Comparison of ENCODE assay signal across 8 mouse cellular contexts in the genomic region with DNA sequence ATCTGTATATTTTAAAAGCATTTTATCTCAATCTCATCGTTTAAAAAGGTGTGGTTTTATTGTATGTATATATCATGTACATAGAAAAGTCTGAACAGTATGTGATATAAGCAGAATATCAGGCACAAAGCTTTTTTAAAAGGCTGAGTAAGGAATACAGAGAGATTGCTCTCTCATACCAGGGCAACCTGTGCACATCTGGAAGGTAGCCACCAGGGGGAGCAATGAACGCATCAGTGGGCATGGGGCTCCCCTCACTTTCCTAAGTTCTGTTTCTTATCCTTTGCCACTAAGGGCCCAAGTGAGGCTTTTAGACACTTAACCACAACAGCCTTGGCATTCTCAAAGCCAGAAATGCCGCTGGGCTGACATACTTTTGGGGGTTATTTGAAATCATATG.
A peak's percentile ranks its signal among the peaks of the same experiment; 100 is the strongest.
DNase-seq lines count a peak whose midpoint lies in the region; ATAC-seq and TF ChIP-seq lines count a peak whose summit lies in the region.

No protein-coding gene starts in this region.

- peak; percentile 68 for DNase-seq in G1E (ENCODE audit: low spot score)
- DNase-seq in adrenal gland, postnatal 14 days, result peak; percentile 87
- DNase-seq in heart, postnatal 0 days (ENCODE audit: low spot score), result peak; percentile 81
- DNase-seq in layer of hippocampus, adult 11-12 months (ENCODE audit: low spot score), result peak; percentile 61
- DNase-seq in lung, postnatal 0 days (ENCODE audit: low spot score), result peak; percentile 89
- DNase-seq in right cerebral cortex, postnatal 14 days, result peak; percentile 58

- peaks cover 24% of the 10 kb centered on the region for H3K27me3 ChIP-seq in G1E (ENCODE audit: insufficient read depth, low read length)
- H3K27me3 ChIP-seq in embryonic facial prominence, embryonic 15.5 days, result no peaks in the 10 kb centered on the region
- no peaks in the 10 kb centered on the region for H3K27me3 ChIP-seq in heart, postnatal 0 days (ENCODE audit: control insufficient read depth, insufficient read depth, low read length)
- H3K27me3 ChIP-seq in lung, postnatal 0 days (replicated peaks; ENCODE audit: insufficient read depth, low read length), result no peaks in the 10 kb centered on the region

- 0 out of 2 replicates have a peak, but pooled peaks cover 2% of the 10 kb centered on the region for H3K4me1 ChIP-seq in G1E (ENCODE audit: insufficient read depth, low read depth, low read length)
- peaks cover 10% of the 10 kb centered on the region for H3K4me1 ChIP-seq in embryonic facial prominence, embryonic 15.5 days
- H3K4me1 ChIP-seq in heart, postnatal 0 days (ENCODE audit: control insufficient read depth, insufficient read depth), result no peaks in the 10 kb centered on the region
- peaks cover 7% of the 10 kb centered on the region for H3K4me1 ChIP-seq in lung, postnatal 0 days (ENCODE audit: insufficient read depth, low read depth, low read length)

- no peak overlapping the region for H3K9ac ChIP-seq in embryonic facial prominence, embryonic 15.5 days
- no peak overlapping the region for H3K9ac ChIP-seq in heart, postnatal 0 days (replicated peaks; ENCODE audit: low read depth, low read length)
- no peak overlapping the region for H3K9ac ChIP-seq in lung, postnatal 0 days (replicated peaks; ENCODE audit: low read depth)

- WGBS in embryonic facial prominence, embryonic 15.5 days, result 17% methylated on average over 3 of the region's 3 CpGs
- WGBS in heart, postnatal 0 days, result 14% methylated on average over 3 of the region's 3 CpGs
- 17% methylated on average over 3 of the region's 3 CpGs for WGBS in lung, postnatal 0 days

- TF ChIP-seq CTCF in G1E (IDR thresholded peaks at IDR 0.05; ENCODE audit: low read depth, low read length), result peak; percentile 90
- TF ChIP-seq CTCF in heart, postnatal 0 days (IDR thresholded peaks at IDR 0.05; ENCODE audit: low read depth), result peak; percentile 90
- peak; percentile 95 for TF ChIP-seq CTCF in lung, postnatal 0 days (IDR thresholded peaks at IDR 0.05)

- H3K36me3 ChIP-seq in G1E (replicated peaks), result no peaks in the 10 kb centered on the region
- H3K36me3 ChIP-seq in embryonic facial prominence, embryonic 15.5 days, result peaks cover 44% of the 10 kb centered on the region
- H3K36me3 ChIP-seq in heart, postnatal 0 days (replicated peaks; ENCODE audit: control insufficient read depth, insufficient read depth, low read length), result peaks cover 44% of the 10 kb centered on the region
- peaks cover 16% of the 10 kb centered on the region; the same call in 1 of the 2 replicates for H3K36me3 ChIP-seq in lung, postnatal 0 days (ENCODE audit: insufficient read depth, low read length)

- TF ChIP-seq EP300 in heart, postnatal 0 days (IDR thresholded peaks at IDR 0.05; ENCODE audit: low read depth), result no peak
- TF ChIP-seq EP300 in lung, postnatal 0 days (IDR thresholded peaks at IDR 0.05), result no peak

- H3K9me3 ChIP-seq in G1E (replicated peaks), result no peaks in the 10 kb centered on the region
- no peaks in the 10 kb centered on the region for H3K9me3 ChIP-seq in embryonic facial prominence, embryonic 15.5 days (replicated peaks)
- H3K9me3 ChIP-seq in heart, postnatal 0 days (replicated peaks; ENCODE audit: control insufficient read depth, low read length), result no peaks in the 10 kb centered on the region
- H3K9me3 ChIP-seq in lung, postnatal 0 days (ENCODE audit: low read length), result no peaks in the 10 kb centered on the region; the same call in 1 of the 2 replicates

- H3K4me2 ChIP-seq in embryonic facial prominence, embryonic 15.5 days (replicated peaks), result no peak overlapping the region
- no peak overlapping the region for H3K4me2 ChIP-seq in heart, postnatal 0 days (ENCODE audit: low read depth, low read length)
- H3K4me2 ChIP-seq in lung, postnatal 0 days (replicated peaks; ENCODE audit: low read depth, low read length), result no peak overlapping the region

- H3K27ac ChIP-seq in embryonic facial prominence, embryonic 15.5 days (replicated peaks), result peak overlapping the region; percentile 44; the same call in 1 of the 2 replicates
- no peak overlapping the region for H3K27ac ChIP-seq in heart, postnatal 0 days (ENCODE audit: low read depth)
- no peak overlapping the region; the same call in 1 of the 2 replicates for H3K27ac ChIP-seq in lung, postnatal 0 days (ENCODE audit: low read length)

- no peak for ATAC-seq in G1E (ENCODE audit: extremely low read depth, insufficient number of reproducible peaks, low FRiP score, poor library complexity, severe bottlenecking)
- no peak for ATAC-seq in embryonic facial prominence, embryonic 15.5 days (ENCODE audit: insufficient number of reproducible peaks, low FRiP score, low TSS enrichment, low read depth)
- peak; percentile 72 for ATAC-seq in heart, postnatal 0 days (ENCODE audit: insufficient read depth, low read depth)
- ATAC-seq in lung, postnatal 0 days, result peak; percentile 60
- ATAC-seq in erythroid progenitor cell, adult 5-6 weeks (replicated peaks; ENCODE audit: low FRiP score, poor library complexity, severe bottlenecking), result no peak; the same call in 1 of the 2 replicates

- no peak overlapping the region for H3K4me3 ChIP-seq in G1E (ENCODE audit: low read depth, low read length)
- H3K4me3 ChIP-seq in embryonic facial prominence, embryonic 15.5 days (replicated peaks), result no peak overlapping the region
- H3K4me3 ChIP-seq in heart, postnatal 0 days (ENCODE audit: low read depth, low read length), result no peak overlapping the region
- H3K4me3 ChIP-seq in lung, postnatal 0 days (ENCODE audit: low read depth, low read length), result no peak overlapping the region

Comparison
In these comparisons a context has a peak if more than half of its experiments do, and no peak if none do; other contexts are left out.
1. ATAC-seq: peak in heart, postnatal 0 days (single experiment) and lung, postnatal 0 days (single experiment); none in G1E (single experiment), embryonic facial prominence, embryonic 15.5 days (single experiment) and erythroid progenitor cell, adult 5-6 weeks (single experiment).
2. Peak in every context shown above with its lines, with median percentiles within 50 percentile points of each other: DNase-seq and CTCF ChIP-seq.